Mouse (Mus musculus) effector memory CD4-positive, alpha-beta T cell, adult 5 months (primary cell): ENCODE measurements around the gene Ttll7. TPM values are rescaled to one million over a fixed set of nuclear protein-coding genes. Genes with fewer than 3 reads are reported as not detected.

Source experiments
- polyA plus RNA-seq: library from polyadenylated mRNA; unstranded; fragments of 100-300 nt; shearing (Covaris generic); gene quantifications from one replicate; pipeline ENCODE4 v1.2.1, GENCODE M21; 2017

The Ttll7 gene
- not detected for polyA plus RNA-seq

DNA sequence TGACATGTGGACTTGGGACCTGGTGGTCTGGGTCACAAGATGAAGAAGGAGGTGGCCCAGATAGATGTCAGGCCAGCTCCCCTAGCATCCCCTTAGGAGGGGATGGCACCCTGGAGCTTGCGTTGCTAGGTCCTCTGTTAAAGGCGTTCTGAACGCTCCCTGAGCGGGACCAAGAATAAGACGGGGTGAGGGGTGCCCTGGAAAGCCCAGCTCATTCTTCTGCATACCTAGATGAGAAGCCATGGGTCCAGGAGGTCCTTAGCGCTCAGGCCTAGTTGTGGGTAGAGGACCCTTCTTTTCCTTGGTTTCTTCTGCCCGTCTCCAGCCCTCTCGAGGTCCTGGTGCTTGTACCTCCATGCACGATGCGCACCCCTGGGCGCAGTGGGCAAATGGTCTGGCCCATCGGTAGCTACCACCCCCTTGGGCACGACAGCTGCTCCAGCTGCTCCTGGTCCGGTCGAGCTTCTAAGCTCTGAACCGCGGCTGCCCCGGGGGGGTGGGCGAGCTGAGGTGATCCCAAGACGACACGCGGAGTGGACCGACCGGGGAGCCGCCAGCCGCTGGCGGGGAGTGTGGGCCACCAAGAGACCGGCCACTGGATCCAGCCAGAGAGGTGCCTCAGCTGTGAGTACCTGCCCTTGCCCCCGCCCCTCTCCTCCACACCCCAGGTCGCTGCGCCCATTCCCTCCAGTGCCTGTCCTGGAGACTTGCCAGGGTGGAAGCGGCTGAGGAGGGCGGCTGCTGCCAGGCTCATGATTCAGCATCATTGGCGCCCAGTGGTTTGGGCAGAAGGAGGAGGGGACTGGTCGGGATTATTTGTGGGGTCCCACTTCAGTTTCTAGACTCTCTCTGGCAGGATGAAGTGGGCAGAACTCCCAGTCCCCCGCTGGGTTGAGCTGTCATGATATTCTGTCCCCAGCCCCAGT, at the start of gene Ttll7:
TSS of gene Ttll7 (plus strand) at position 402 of the 926 bp plus-strand sequence.

DNA sequence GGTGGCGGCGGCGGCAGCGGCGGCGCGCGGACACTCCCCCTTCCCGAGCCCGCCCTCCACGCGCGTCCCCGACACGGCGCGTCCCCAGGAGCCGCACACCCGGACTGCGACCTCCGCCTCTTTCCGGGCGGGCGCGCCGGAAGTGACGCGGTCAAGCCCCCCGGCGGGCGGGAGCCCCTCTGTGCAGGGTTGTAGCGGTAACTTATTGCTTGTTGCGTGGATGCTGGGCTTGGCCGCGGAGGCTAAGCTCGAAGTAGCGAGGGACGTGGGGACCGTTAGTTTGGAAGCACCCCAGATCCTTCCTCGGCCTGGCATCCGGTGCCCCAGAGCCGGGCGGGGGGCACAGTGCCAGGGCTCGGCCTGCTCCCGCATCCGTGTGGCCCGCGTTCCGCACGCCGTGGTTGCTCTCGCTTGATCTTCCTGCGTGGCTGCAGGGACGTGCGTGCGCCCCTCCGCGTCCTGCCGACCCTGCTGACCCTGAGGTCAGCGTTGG, 39.2 kb upstream of the Ttll7 start, which contains the start of gene Prkacb:
TSS of gene Prkacb (minus strand) at position 90 of the 493 bp plus-strand sequence.

Other genes starting within 250 kb of the Ttll7 start
- not detected for gene Dnase2b, start 236.8 kb upstream of the Ttll7 start, polyA plus RNA-seq
- gene 4930503B20Rik, start 201.1 kb upstream of the Ttll7 start, polyA plus RNA-seq = not detected
- not detected for gene Samd13, start 166.8 kb upstream of the Ttll7 start, polyA plus RNA-seq
- 138 TPM for gene Prkacb, start 39.4 kb upstream of the Ttll7 start, polyA plus RNA-seq